Mouse (Mus musculus) heart, embryonic 14.5 days (tissue): ENCODE data around the gene Tex9. TPM values are rescaled to one million over a fixed set of nuclear protein-coding genes. Genes with fewer than 3 reads are reported as not detected.

Source experiments
- ATAC-seq: fragments of 200-750 bp; cut with Nextera tagmentation; 2 replicates; pipeline ENCODE4 v1.8.0; 2017; ENCODE audit warnings: low read depth, moderate TSS enrichment; ENCODE audit not compliant: insufficient number of reproducible peaks, insufficient read depth, low FRiP score
- H3K27ac ChIP-seq, 2 experiments: fragments of 200-500 bp in 1 of 2; fragments of 300-500 bp in 1 of 2; sonication (generic) in 1 of 2; replicated peaks in 1 of 2; 2 replicates each; pipeline ENCODE4 v1.5.1; 2012 to 2014; ENCODE audit warnings: low read depth in 2 of 2, low read length in 2 of 2, control low read depth in 1 of 2, mild to moderate bottlenecking in 1 of 2, mixed read lengths in 1 of 2; ENCODE audit not compliant: control insufficient read depth in 1 of 2, insufficient read depth in 1 of 2
- H3K27me3 ChIP-seq: fragments of 300-500 bp; sonication (generic); 2 replicates; pipeline ENCODE4 v1.6.1; 2014; ENCODE audit warnings: mild to moderate bottlenecking, low read length, control low read depth; ENCODE audit not compliant: control insufficient read depth, insufficient read depth
- H3K36me3 ChIP-seq: fragments of 300-500 bp; sonication (generic); 2 replicates; pipeline ENCODE4 v1.6.1; 2014; ENCODE audit warnings: mild to moderate bottlenecking, control low read depth, low read length, mixed read lengths; ENCODE audit not compliant: control insufficient read depth, insufficient read depth
- H3K4me1 ChIP-seq, 2 experiments: fragments of 200-500 bp in 1 of 2; fragments of 300-500 bp in 1 of 2; sonication (generic) in 1 of 2; 2 replicates each; pipeline ENCODE4 v1.6.1; 2012 to 2014; ENCODE audit warnings: low read length in 2 of 2, control low read depth in 1 of 2, mixed read lengths in 1 of 2; ENCODE audit not compliant: control insufficient read depth in 2 of 2, insufficient read depth in 2 of 2
- H3K4me2 ChIP-seq: fragments of 300-500 bp; sonication (generic); 2 replicates; pipeline ENCODE4 v1.6.1; 2014; ENCODE audit warnings: mild to moderate bottlenecking, low read length
- H3K4me3 ChIP-seq, 2 experiments: fragments of 200-500 bp in 1 of 2; fragments of 300-500 bp in 1 of 2; sonication (generic) in 1 of 2; 2 replicates each; pipeline ENCODE4 v1.5.1; 2012 to 2014; ENCODE audit warnings: low read length in 2 of 2, mild to moderate bottlenecking in 2 of 2, control low read depth in 1 of 2, low read depth in 1 of 2, moderate library complexity in 1 of 2; ENCODE audit not compliant: control insufficient read depth in 1 of 2, insufficient read depth in 1 of 2
- H3K9ac ChIP-seq: fragments of 300-500 bp; sonication (generic); 2 replicates; pipeline ENCODE4 v1.6.1; 2014; ENCODE audit warnings: mild to moderate bottlenecking, low read length
- H3K9me3 ChIP-seq: fragments of 300-500 bp; sonication (generic); 2 replicates; pipeline ENCODE4 v1.6.1; 2016; ENCODE audit warnings: low read length, control low read depth; ENCODE audit not compliant: control insufficient read depth
- WGBS: fragments of 180-500 bp; shearing (Covaris S2); extraction: QIAGEN DNeasy Blood & Tissue Kit; methylation state at CpG from one replicate; pipeline ENCODE4 v1.1.7; 2014; 5-methylcytosine and 5-hydroxymethylcytosine counted together
- polyA plus RNA-seq: library from polyadenylated mRNA; unstranded; fragments of >200 nt; fragmentation: Nextera tagmentation; extraction: Ambion mirVana; gene quantifications from 2 replicates; pipeline ENCODE4 v1.2.1, GENCODE M21; 2014

The Tex9 gene
- polyA plus RNA-seq, 1 experiment from 2014 or later, result 22.8 TPM

- no peaks in the 10 kb centered on the region for H3K9me3 ChIP-seq
- no peak for ATAC-seq
- no peak overlapping the region for H3K9ac ChIP-seq
Observed at GRCm38 (mm10) chr9:72488523-72488922, 3.5 kb downstream of the Tex9 start.

DNA sequence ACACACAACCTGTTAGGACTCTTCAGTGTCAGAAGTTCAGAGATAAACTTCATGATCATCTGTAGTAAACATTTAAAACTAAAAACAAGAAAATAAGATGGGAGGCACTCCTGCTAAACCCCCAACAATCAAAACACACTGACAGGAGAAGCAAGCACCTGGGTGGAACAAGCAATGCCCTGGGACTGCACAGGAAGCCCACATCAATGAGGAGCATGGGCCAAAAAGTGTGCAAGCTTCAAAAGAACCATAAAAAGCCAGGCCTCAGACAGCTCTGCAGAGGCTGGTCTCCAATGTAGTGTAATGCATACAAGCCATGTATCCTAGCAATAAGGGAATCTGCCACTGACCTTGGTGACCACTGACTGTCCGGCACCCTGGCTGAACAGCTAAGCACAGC is 12.7 kb downstream of the Tex9 start:
- whole genome bisulfite sequencing, result 83% methylated on average over 1 of the region's 1 CpGs
- H3K27me3 ChIP-seq, result no peaks in the 10 kb centered on the region
- peaks cover 46% of the 10 kb centered on the region for H3K36me3 ChIP-seq
- H3K4me3 ChIP-seq, result no peak overlapping the region
- H3K27ac ChIP-seq, result no peak overlapping the region
- no peak overlapping the region for H3K4me2 ChIP-seq
- H3K9ac ChIP-seq, result no peak overlapping the region
- ATAC-seq, result no peak
- no peaks in the 10 kb centered on the region for H3K9me3 ChIP-seq
- H3K4me1 ChIP-seq, result no peaks in the 10 kb centered on the region

More at GRCm38 (mm10) chr9:72488523-72488922, 3.5 kb downstream of the Tex9 start:
- Histone ChIP-seq H3K4me1 (peaks cover 2 to 3% of the 10 kb centered on the region in 2 experiments; a peak in 2 of 4 replicates), H3K27ac (no peak overlapping the region), H3K27me3 (no peaks in the 10 kb centered on the region), H3K4me2 (no peak overlapping the region), H3K4me3 (no peak overlapping the region), H3K36me3 (peaks cover 16% of the 10 kb centered on the region)

DNA sequence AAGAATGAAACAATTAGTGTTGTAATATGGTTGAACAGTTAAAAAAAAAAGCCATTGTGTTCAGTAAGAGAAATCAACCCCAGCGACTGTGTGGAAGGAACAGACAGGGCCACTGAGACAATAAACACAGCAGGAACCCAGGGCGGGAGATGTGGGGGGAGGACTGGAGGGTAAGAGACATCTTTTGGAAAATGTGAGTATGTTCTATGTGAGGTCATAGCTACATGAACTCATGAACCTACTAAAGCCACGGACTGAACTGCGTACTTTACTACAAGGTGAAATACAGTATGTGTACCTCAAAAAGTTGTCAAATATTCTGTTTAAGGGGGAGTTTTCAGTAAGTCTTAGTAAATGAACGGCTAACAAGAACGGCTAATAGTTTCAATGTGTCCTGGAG is 14.7 kb downstream of the Tex9 start:
- Histone ChIP-seq H3K9me3 (no peaks in the 10 kb centered on the region), H3K9ac (no peak overlapping the region), H3K4me3 (no peak overlapping the region), H3K4me1 (no peaks in the 10 kb centered on the region), H3K36me3 (peaks cover 61% of the 10 kb centered on the region), H3K4me2 (no peak overlapping the region), H3K27ac (no peak overlapping the region), H3K27me3 (no peaks in the 10 kb centered on the region)
- 82% methylated on average over 6 of the region's 6 CpGs for WGBS
- no peak for ATAC-seq

- H3K4me3 ChIP-seq, result no peak overlapping the region
- no peak overlapping the region for H3K9ac ChIP-seq
- no peaks in the 10 kb centered on the region for H3K9me3 ChIP-seq
- H3K27ac ChIP-seq, result no peak overlapping the region
- H3K27me3 ChIP-seq, result no peaks in the 10 kb centered on the region
- peaks cover 57% of the 10 kb centered on the region for H3K36me3 ChIP-seq
- H3K4me2 ChIP-seq, result no peak overlapping the region
- no peaks in the 10 kb centered on the region for H3K4me1 ChIP-seq
- ATAC-seq, result no peak
- 91% methylated on average over 9 of the region's 9 CpGs for WGBS
Observed at GRCm38 (mm10) chr9:72475511-72475910, 16.5 kb downstream of the Tex9 start.

DNA sequence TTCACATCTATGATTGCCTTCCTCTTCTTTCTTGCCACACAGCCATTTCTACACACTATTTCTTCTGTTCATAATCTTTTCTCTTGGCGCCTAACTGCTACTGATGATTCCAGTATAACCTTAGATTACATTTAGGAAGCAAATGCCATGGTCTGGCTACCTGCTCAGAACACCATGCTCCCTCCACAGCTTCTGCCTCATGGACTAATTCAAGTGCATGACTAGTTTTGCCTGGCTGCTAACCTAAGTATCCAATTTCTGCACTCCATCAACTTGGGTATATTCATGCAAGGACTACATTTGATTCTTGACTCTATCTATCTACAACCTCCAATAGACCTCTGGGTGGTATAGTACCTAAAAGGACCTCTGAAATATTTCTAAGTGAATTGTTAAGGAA is 22.2 kb downstream of the Tex9 start:
- Histone ChIP-seq H3K27me3 (no peaks in the 10 kb centered on the region), H3K9ac (no peak overlapping the region), H3K9me3 (no peaks in the 10 kb centered on the region), H3K4me1 (no peaks in the 10 kb centered on the region; a peak in 1 of 4 replicates), H3K4me2 (no peak overlapping the region), H3K27ac (no peak overlapping the region), H3K36me3 (peaks cover 19% of the 10 kb centered on the region), H3K4me3 (no peak overlapping the region)
- WGBS, result 88% methylated on average over 1 of the region's 1 CpGs
- ATAC-seq, result no peak

- no peak overlapping the region for H3K9ac ChIP-seq
- no peak for ATAC-seq
- no peaks in the 10 kb centered on the region; a peak in 1 of 4 replicates for H3K4me1 ChIP-seq
- H3K4me3 ChIP-seq, result no peak overlapping the region
- H3K36me3 ChIP-seq, result peaks cover 18% of the 10 kb centered on the region
- H3K9me3 ChIP-seq, result no peaks in the 10 kb centered on the region
- H3K27ac ChIP-seq, result no peak overlapping the region
- WGBS, result 86% methylated on average over 10 of the region's 10 CpGs
- no peaks in the 10 kb centered on the region for H3K27me3 ChIP-seq
- H3K4me2 ChIP-seq, result no peak overlapping the region
Observed at GRCm38 (mm10) chr9:72468616-72469015, 23.4 kb downstream of the Tex9 start.

GRCm38 (mm10) chr9:72467551-72468407 is 24.2 kb downstream of the Tex9 start:
- H3K27me3 ChIP-seq, result no peaks in the 10 kb centered on the region
- no peak for ATAC-seq
- no peaks in the 10 kb centered on the region for H3K9me3 ChIP-seq
- H3K4me2 ChIP-seq, result no peak overlapping the region
- H3K4me1 ChIP-seq, result no peaks in the 10 kb centered on the region; a peak in 1 of 4 replicates
- no peak overlapping the region for H3K27ac ChIP-seq
- H3K36me3 ChIP-seq, result peaks cover 9% of the 10 kb centered on the region
- H3K4me3 ChIP-seq, result no peak overlapping the region
- 60% methylated on average over 11 of the region's 11 CpGs for WGBS
- H3K9ac ChIP-seq, result no peak overlapping the region
